Mouse (Mus musculus) kidney, adult 2 months (tissue): ENCODE data around the gene Eme2.

Experiments
- CTCF ChIP-seq: fragments of 200-500 bp; conservative IDR thresholded peaks from 2 replicates; pipeline ENCODE4 v1.5.1; 2011; ENCODE audit warnings: low read depth, mild to moderate bottlenecking, control low read depth, low read length, moderate library complexity, mixed read lengths; ENCODE audit not compliant: insufficient read depth, insufficient read length
- POLR2A ChIP-seq: fragments of 200-500 bp; IDR thresholded peaks from one replicate; pipeline ENCODE4 v1.6.1; 2011; ENCODE audit warnings: low read depth, low read length, control low read depth

DNA sequence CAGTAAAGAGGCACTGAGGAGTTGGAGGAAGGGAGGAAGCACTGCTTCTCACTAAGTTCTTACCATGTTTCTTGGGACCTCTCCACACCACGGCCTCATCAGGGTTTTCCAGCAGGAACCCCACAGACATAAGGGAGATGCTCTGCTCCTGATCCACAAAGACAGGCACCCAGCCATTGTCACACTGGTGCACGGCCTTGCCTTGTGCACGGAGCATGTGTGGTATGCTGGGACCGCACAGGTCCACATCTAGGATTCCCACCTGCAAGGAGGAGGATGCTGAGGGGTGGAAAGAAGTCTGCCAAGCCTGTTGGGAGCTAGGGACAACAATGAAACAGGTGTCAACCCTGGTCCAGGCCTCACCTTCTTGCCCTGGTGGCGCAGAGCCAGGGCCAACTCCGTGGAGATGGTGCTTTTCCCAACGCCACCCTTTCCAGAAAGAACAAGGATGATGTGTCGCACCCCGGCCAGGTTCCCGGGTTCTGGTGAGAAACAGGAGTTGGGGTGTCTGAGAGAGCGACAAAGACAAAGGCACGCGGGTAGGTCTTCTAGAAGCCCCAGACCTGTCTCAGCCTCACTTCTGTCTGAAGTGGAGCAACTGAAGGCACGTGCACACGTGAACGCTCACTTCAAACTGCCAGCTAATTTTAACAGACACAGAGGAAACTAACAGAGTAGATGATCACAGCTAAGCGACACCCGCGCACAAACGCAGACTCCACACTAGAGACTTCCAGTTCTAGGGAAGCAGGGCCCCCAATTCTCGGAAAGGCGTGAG lies 9.3 kb downstream of the Eme2 start:
- TF ChIP-seq CTCF (no peak), POLR2A (no peak)
